Mouse (Mus musculus) thymus, adult 2 months (tissue): ENCODE measurements around the gene C2cd3.

Experiments used
- CTCF ChIP-seq: fragments of 200-500 bp; IDR thresholded peaks from 2 replicates; pipeline ENCODE4 v1.5.1; 2012; ENCODE audit warnings: mild to moderate bottlenecking, control low read depth, low read length, moderate library complexity, borderline replicate concordance; ENCODE audit not compliant: control insufficient read depth, poor library complexity, insufficient read depth; ENCODE audit errors: extremely low read depth
- POLR2A ChIP-seq: fragments of 200-500 bp; IDR thresholded peaks from 2 replicates; pipeline ENCODE4 v1.6.1; 2012; ENCODE audit warnings: mild to moderate bottlenecking, low read length, control low read depth, moderate library complexity; ENCODE audit not compliant: control insufficient read depth, poor library complexity, insufficient read depth; ENCODE audit errors: extremely low read depth

DNA sequence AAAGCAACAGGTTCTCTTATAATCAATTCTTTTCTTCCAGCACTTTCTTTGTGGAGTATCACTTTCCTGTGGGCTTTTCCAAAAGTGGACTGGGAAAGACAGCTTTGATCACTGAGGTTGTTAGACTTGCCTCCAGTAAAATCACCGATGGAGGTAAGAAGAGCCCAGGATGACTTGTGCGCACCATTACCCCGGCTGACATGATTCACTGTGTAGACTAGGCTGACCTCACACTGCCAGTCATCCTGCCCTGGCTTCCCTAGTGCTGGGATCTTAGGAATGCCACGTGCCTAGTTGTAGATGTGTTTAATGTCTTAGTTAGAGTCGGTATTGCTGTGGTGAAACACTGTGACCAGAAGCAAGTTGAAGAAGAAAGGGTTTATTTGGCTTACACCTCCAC, 35.6 kb downstream of the C2cd3 start:
- TF ChIP-seq CTCF (no peak), POLR2A (no peak)
